Mouse (Mus musculus) liver, embryonic 15.5 days (tissue): Measurements from ENCODE around the gene Olfr767. TPM values are rescaled to one million over a fixed set of nuclear protein-coding genes. Genes with fewer than 3 reads are reported as not detected.

ENCODE experiments used
- polyA plus RNA-seq: library from polyadenylated mRNA; unstranded; fragments of >200 nt; fragmentation: Nextera tagmentation; extraction: Ambion mirVana; gene quantifications from 2 replicates; pipeline ENCODE4 v1.2.1, GENCODE M21; 2015

Olfr767 gene
- polyA plus RNA-seq, 1 experiment from 2014 or later: not detected

Other genes with a start within 250 kb of the Olfr767 start
- gene Gdf11, start 191.2 kb downstream of the Olfr767 start, polyA plus RNA-seq: 0.26 and 0.31 TPM in 2 replicates
- gene Cd63, start 181.9 kb downstream of the Olfr767 start, polyA plus RNA-seq: 102 and 113 TPM in 2 replicates
- gene Rdh5, start 160.0 kb downstream of the Olfr767 start, polyA plus RNA-seq: 18.4 and 24.3 TPM in 2 replicates
- 93.9 and 96.1 TPM in 2 replicates for gene Bloc1s1, start 158.9 kb downstream of the Olfr767 start, polyA plus RNA-seq
- 0.81 and 1.1 TPM in 2 replicates for gene Itga7, start 149.1 kb downstream of the Olfr767 start, polyA plus RNA-seq
- not detected in 2 replicates for gene Mettl7b, start 121.9 kb downstream of the Olfr767 start, polyA plus RNA-seq
- gene Olfr9, start 93.5 kb downstream of the Olfr767 start, polyA plus RNA-seq: not detected in 2 replicates
- gene Olfr763, start 72.1 kb downstream of the Olfr767 start, polyA plus RNA-seq: not detected in 2 replicates
- not detected in 2 replicates for gene Olfr764-ps1, start 43.0 kb downstream of the Olfr767 start, polyA plus RNA-seq
- not detected in 2 replicates for gene Olfr765, start 32.9 kb downstream of the Olfr767 start, polyA plus RNA-seq
- not detected in 2 replicates for gene Olfr766-ps1, start 13.9 kb downstream of the Olfr767 start, polyA plus RNA-seq
- not detected in 2 replicates for gene Olfr768, start 16.5 kb upstream of the Olfr767 start, polyA plus RNA-seq
- gene Olfr769, start 35.0 kb upstream of the Olfr767 start, polyA plus RNA-seq: not detected in 2 replicates
- not detected in 2 replicates for gene Olfr770, start 56.1 kb upstream of the Olfr767 start, polyA plus RNA-seq
- gene Olfr771, start 81.8 kb upstream of the Olfr767 start, polyA plus RNA-seq: not detected in 2 replicates
- not detected in 2 replicates for gene Olfr772, start 95.0 kb upstream of the Olfr767 start, polyA plus RNA-seq
- not detected in 2 replicates for gene Olfr773, start 104.5 kb upstream of the Olfr767 start, polyA plus RNA-seq
- gene Olfr774, start 153.3 kb upstream of the Olfr767 start, polyA plus RNA-seq: not detected in 2 replicates
- gene Olfr775, start 165.5 kb upstream of the Olfr767 start, polyA plus RNA-seq: not detected in 2 replicates
- gene Olfr776, start 176.2 kb upstream of the Olfr767 start, polyA plus RNA-seq: not detected in 2 replicates
- not detected in 2 replicates for gene Olfr777, start 188.6 kb upstream of the Olfr767 start, polyA plus RNA-seq
- not detected in 2 replicates for gene Olfr780, start 235.2 kb upstream of the Olfr767 start, polyA plus RNA-seq
- gene Olfr781, start 245.9 kb upstream of the Olfr767 start, polyA plus RNA-seq: not detected in 2 replicates